Mouse (Mus musculus): ENCODE data around the gene Olfr69. TPM values are rescaled to one million over a fixed set of nuclear protein-coding genes. Genes with fewer than 3 reads are reported as not detected.

Olfr69 gene
- polyA plus RNA-seq (2012; rRNA removed; ENCODE audit: low replicate concordance), result not detected in 2 replicates

GRCm38 (mm10) chr7:103771494-103771893, at the start of gene Olfr69:
TSS of gene Olfr69 (minus strand) at chr7:103771594.

DNA sequence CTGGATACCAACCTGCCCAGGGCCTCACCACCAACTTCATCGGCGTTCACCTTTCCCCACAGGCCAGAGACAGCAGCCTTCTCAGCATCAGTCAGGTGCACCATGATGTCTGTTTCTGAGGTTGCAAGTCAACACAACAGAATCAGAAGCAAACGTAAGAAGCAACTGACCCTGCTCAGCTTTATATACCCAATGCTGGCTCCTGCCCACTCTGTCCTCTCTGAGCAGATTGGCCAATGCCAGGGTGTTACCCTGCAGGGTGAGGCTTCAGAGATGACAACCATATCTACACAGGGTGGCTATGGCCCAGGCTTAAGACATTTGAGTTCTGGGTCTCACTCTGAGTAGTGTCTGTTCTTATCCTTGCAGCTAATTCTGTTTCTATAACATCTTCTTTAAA, 42.4 kb upstream of the Olfr69 start, which contains the start of gene Hbb-bt:
Gene Hbb-bt, minus strand, starts transcription at position 231 of the 400 bp plus-strand sequence.

DNA sequence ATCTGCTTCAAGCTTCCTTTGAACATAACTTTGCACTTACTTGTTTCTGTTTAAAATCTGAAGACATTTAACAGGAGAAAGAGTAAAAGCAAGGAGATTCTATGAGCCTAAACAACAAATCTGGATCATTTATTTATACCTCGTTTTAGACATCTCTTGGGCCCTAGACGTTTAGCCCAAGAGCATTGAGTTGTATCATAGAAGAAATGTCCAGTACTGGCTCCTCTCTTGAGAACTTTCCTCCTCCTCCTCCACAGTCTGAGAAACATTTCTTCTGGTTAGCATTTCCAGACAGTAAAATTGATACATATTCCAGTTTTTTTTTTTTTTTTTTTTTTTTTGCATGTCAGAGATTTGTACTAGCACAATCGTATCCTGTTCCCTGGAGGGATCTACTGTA, 20.3 kb upstream of the Olfr69 start, which contains the start of gene Olfr67:
Gene Olfr67, minus strand, starts transcription at position 101 of the 400 bp plus-strand sequence.

GRCm38 (mm10) chr7:103779598-103779997, 8.2 kb upstream of the Olfr69 start, which contains the start of gene Olfr68:
TSS of gene Olfr68 (minus strand) at chr7:103779698.

DNA sequence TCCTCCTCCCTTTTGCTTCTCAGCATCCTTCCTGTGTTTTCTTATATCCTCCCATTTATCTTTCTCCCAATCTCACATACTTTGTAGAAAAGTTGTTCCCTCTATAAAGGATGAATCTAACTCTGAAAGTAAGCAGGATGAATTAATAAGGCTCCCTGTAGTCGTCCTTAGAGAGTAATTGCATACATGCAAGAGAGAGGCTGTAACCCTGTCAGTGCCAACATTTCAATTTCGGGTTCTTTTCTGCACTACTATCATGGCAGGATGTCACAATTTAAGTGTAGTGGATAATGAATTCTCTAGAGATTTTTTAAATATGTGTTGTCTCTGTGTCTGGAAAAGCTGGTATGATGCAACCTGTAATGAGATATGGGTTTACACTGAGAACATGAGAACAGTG, 14.2 kb downstream of the Olfr69 start, which contains the start of gene Olfr630:
Gene Olfr630, minus strand, starts transcription at position 101 of the 400 bp plus-strand sequence.

GRCm38 (mm10) chr7:103744843-103745242, 26.6 kb downstream of the Olfr69 start, which contains the start of gene Olfr629:
TSS of gene Olfr629 (minus strand) at chr7:103744943.

DNA sequence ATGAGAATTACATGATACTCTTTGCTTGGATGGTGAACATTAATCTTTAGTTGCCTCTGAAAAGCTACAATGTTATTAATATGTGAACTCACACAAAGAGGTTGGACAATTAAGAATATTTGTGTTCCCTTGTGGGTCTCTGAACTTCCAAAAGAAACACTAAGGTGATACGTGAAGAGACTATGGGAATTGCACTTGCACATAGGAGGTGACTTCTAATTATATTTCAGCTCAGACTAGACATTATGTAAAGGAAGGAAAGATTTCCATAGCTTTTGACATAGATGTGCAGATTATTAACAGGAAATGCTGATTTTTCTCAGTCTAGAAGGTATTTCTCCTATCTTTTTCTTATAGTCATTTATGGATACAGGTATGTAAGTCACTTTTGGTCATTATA, 41.3 kb downstream of the Olfr69 start, which contains the start of gene Olfr628:
Gene Olfr628, plus strand, starts transcription at position 301 of the 400 bp plus-strand sequence.

Other genes with a start within 250 kb of the Olfr69 start
- not detected in 2 replicates for gene Olfr612, start 228.9 kb downstream of the Olfr69 start, polyA plus RNA-seq (2012; rRNA removed; ENCODE audit: low replicate concordance)
- gene Olfr613, start 223.5 kb downstream of the Olfr69 start, polyA plus RNA-seq (2012; rRNA removed; ENCODE audit: low replicate concordance), result not detected in 2 replicates
- not detected in 2 replicates for gene Olfr615, start 215.5 kb downstream of the Olfr69 start, polyA plus RNA-seq (2012; rRNA removed; ENCODE audit: low replicate concordance)
- gene Olfr616, start 202.5 kb downstream of the Olfr69 start, polyA plus RNA-seq (2012; rRNA removed; ENCODE audit: low replicate concordance), result not detected in 2 replicates
- gene Olfr617, start 198.5 kb downstream of the Olfr69 start, polyA plus RNA-seq (2012; rRNA removed; ENCODE audit: low replicate concordance), result not detected in 2 replicates
- not detected in 2 replicates for gene Olfr618, start 181.5 kb downstream of the Olfr69 start, polyA plus RNA-seq (2012; rRNA removed; ENCODE audit: low replicate concordance)
- not detected in 2 replicates for gene Olfr619, start 171.0 kb downstream of the Olfr69 start, polyA plus RNA-seq (2012; rRNA removed; ENCODE audit: low replicate concordance)
- not detected in 2 replicates for gene Olfr620, start 159.1 kb downstream of the Olfr69 start, polyA plus RNA-seq (2012; rRNA removed; ENCODE audit: low replicate concordance)
- gene Olfr622, start 128.9 kb downstream of the Olfr69 start, polyA plus RNA-seq (2012; rRNA removed; ENCODE audit: low replicate concordance), result not detected in 2 replicates
- not detected in 2 replicates for gene Olfr623, start 107.9 kb downstream of the Olfr69 start, polyA plus RNA-seq (2012; rRNA removed; ENCODE audit: low replicate concordance)
- gene Olfr624, start 100.4 kb downstream of the Olfr69 start, polyA plus RNA-seq (2012; rRNA removed; ENCODE audit: low replicate concordance), result not detected in 2 replicates
- gene Olfr625-ps1, start 88.9 kb downstream of the Olfr69 start, polyA plus RNA-seq (2012; rRNA removed; ENCODE audit: low replicate concordance), result not detected in 2 replicates
- not detected in 2 replicates for gene Olfr243, start 56.9 kb downstream of the Olfr69 start, polyA plus RNA-seq (2012; rRNA removed; ENCODE audit: low replicate concordance)
- gene Olfr628, start 41.2 kb downstream of the Olfr69 start, polyA plus RNA-seq (2012; rRNA removed; ENCODE audit: low replicate concordance), result not detected in 2 replicates
- not detected in 2 replicates for gene Olfr629, start 26.7 kb downstream of the Olfr69 start, polyA plus RNA-seq (2012; rRNA removed; ENCODE audit: low replicate concordance)
- gene Olfr630, start 14.3 kb downstream of the Olfr69 start, polyA plus RNA-seq (2012; rRNA removed; ENCODE audit: low replicate concordance), result not detected in 2 replicates
- not detected in 2 replicates for gene Olfr68, start 8.1 kb upstream of the Olfr69 start, polyA plus RNA-seq (2012; rRNA removed; ENCODE audit: low replicate concordance)
- not detected in 2 replicates for gene Olfr67, start 20.2 kb upstream of the Olfr69 start, polyA plus RNA-seq (2012; rRNA removed; ENCODE audit: low replicate concordance)
- gene Hbb-bt, start 42.4 kb upstream of the Olfr69 start, polyA plus RNA-seq (2012; rRNA removed; ENCODE audit: low replicate concordance), result 34.6 and 126 TPM in 2 replicates
- 335 and 1,183 TPM in 2 replicates for gene Hbb-bs, start 56.5 kb upstream of the Olfr69 start, polyA plus RNA-seq (2012; rRNA removed; ENCODE audit: low replicate concordance)
- gene Hbb-bh2, start 68.9 kb upstream of the Olfr69 start, polyA plus RNA-seq (2012; rRNA removed; ENCODE audit: low replicate concordance), result not detected in 2 replicates
- not detected in 2 replicates for gene Hbb-bh1, start 71.6 kb upstream of the Olfr69 start, polyA plus RNA-seq (2012; rRNA removed; ENCODE audit: low replicate concordance)
- gene Hbb-y, start 81.6 kb upstream of the Olfr69 start, polyA plus RNA-seq (2012; rRNA removed; ENCODE audit: low replicate concordance), result not detected in 2 replicates
- gene Olfr66, start 114.7 kb upstream of the Olfr69 start, polyA plus RNA-seq (2012; rRNA removed; ENCODE audit: low replicate concordance), result not detected in 2 replicates
- gene Olfr64, start 122.9 kb upstream of the Olfr69 start, polyA plus RNA-seq (2012; rRNA removed; ENCODE audit: low replicate concordance), result not detected in 2 replicates
- gene Olfr65, start 131.9 kb upstream of the Olfr69 start, polyA plus RNA-seq (2012; rRNA removed; ENCODE audit: low replicate concordance), result not detected in 2 replicates
- not detected in 2 replicates for gene Olfr631, start 157.2 kb upstream of the Olfr69 start, polyA plus RNA-seq (2012; rRNA removed; ENCODE audit: low replicate concordance)
- 0.20 TPM in 1 of 2 replicates, not detected in the other for gene Olfr632, start 162.8 kb upstream of the Olfr69 start, polyA plus RNA-seq (2012; rRNA removed; ENCODE audit: low replicate concordance)
- gene Olfr633, start 172.8 kb upstream of the Olfr69 start, polyA plus RNA-seq (2012; rRNA removed; ENCODE audit: low replicate concordance), result not detected in 2 replicates
- gene Olfr635, start 199.6 kb upstream of the Olfr69 start, polyA plus RNA-seq (2012; rRNA removed; ENCODE audit: low replicate concordance), result not detected in 2 replicates
- not detected in 2 replicates for gene Olfr638, start 227.2 kb upstream of the Olfr69 start, polyA plus RNA-seq (2012; rRNA removed; ENCODE audit: low replicate concordance)
- gene Olfr639, start 245.7 kb upstream of the Olfr69 start, polyA plus RNA-seq (2012; rRNA removed; ENCODE audit: low replicate concordance), result not detected in 2 replicates